Mouse (Mus musculus) ES-E14 (cell line): ENCODE results near the gene Ifna5. TPM values are rescaled to one million over a fixed set of nuclear protein-coding genes. Genes with fewer than 3 reads are reported as not detected.

ENCODE experiments used
- total RNA-seq: library from RNA; depleted of rRNA; stranded (reverse); fragments of 300-350 nt; gene quantifications from 2 replicates; pipeline ENCODE4 v1.2.3, GENCODE M21; 2012; rRNA removed

The Ifna5 gene
- total RNA-seq, 1 experiment: not detected

Other genes starting within 250 kb of the Ifna5 start
- gene Ifna9, start 243.1 kb upstream of the Ifna5 start, total RNA-seq: not detected in 2 replicates
- gene Ifna12, start 232.1 kb upstream of the Ifna5 start, total RNA-seq: not detected in 2 replicates
- not detected in 2 replicates for gene C87499, start 201.1 kb upstream of the Ifna5 start, total RNA-seq
- not detected in 2 replicates for gene Ifna13, start 191.1 kb upstream of the Ifna5 start, total RNA-seq
- not detected in 2 replicates for gene Ifna16, start 158.6 kb upstream of the Ifna5 start, total RNA-seq
- not detected in 2 replicates for gene Ifna2, start 151.6 kb upstream of the Ifna5 start, total RNA-seq
- gene Ifnab, start 144.2 kb upstream of the Ifna5 start, total RNA-seq: not detected in 2 replicates
- gene Gm26566, start 113.7 kb upstream of the Ifna5 start, total RNA-seq: 3.7 and 5.3 TPM in 2 replicates
- gene Klhl9, start 113.1 kb upstream of the Ifna5 start, total RNA-seq: 20.7 and 31.5 TPM in 2 replicates
- gene Gm13271, start 80.7 kb upstream of the Ifna5 start, total RNA-seq: not detected in 2 replicates
- not detected in 2 replicates for gene Gm13283, start 75.4 kb upstream of the Ifna5 start, total RNA-seq
- not detected in 2 replicates for gene Gm13290, start 61.7 kb upstream of the Ifna5 start, total RNA-seq
- gene Gm13289, start 58.6 kb upstream of the Ifna5 start, total RNA-seq: not detected in 2 replicates
- not detected in 2 replicates for gene Gm13272, start 55.7 kb upstream of the Ifna5 start, total RNA-seq
- not detected in 2 replicates for gene Ifnz, start 53.4 kb upstream of the Ifna5 start, total RNA-seq
- gene Gm13276, start 49.8 kb upstream of the Ifna5 start, total RNA-seq: not detected in 2 replicates
- gene Gm13277, start 46.9 kb upstream of the Ifna5 start, total RNA-seq: not detected in 2 replicates
- gene Gm13278, start 44.0 kb upstream of the Ifna5 start, total RNA-seq: not detected in 2 replicates
- gene Gm13275, start 41.0 kb upstream of the Ifna5 start, total RNA-seq: not detected in 2 replicates
- gene Gm13279, start 38.1 kb upstream of the Ifna5 start, total RNA-seq: not detected in 2 replicates
- gene Gm13285, start 35.9 kb upstream of the Ifna5 start, total RNA-seq: not detected in 2 replicates
- not detected in 2 replicates for gene Gm13287, start 32.3 kb upstream of the Ifna5 start, total RNA-seq
- not detected in 2 replicates for gene Gm13288, start 30.0 kb upstream of the Ifna5 start, total RNA-seq
- not detected in 2 replicates for gene Ifna7, start 19.3 kb upstream of the Ifna5 start, total RNA-seq
- not detected in 2 replicates for gene Ifna11, start 15.6 kb upstream of the Ifna5 start, total RNA-seq
- gene Ifna6, start 8.1 kb upstream of the Ifna5 start, total RNA-seq: not detected in 2 replicates
- gene Ifna4, start 6.3 kb downstream of the Ifna5 start, total RNA-seq: not detected in 2 replicates
- not detected in 2 replicates for gene Ifna1, start 14.6 kb downstream of the Ifna5 start, total RNA-seq
- not detected in 2 replicates for gene Ifne, start 44.7 kb downstream of the Ifna5 start, total RNA-seq